Mouse (Mus musculus) olfactory bulb, adult 2 months (tissue): ENCODE measurements around the gene Lama4. TPM values are rescaled to one million over a fixed set of nuclear protein-coding genes. Genes with fewer than 3 reads are reported as not detected.

Source experiments
- H3K27ac ChIP-seq: fragments of 200-500 bp; 2 replicates; pipeline ENCODE4 v1.5.1; 2012; ENCODE audit warnings: low read depth, low read length; ENCODE audit not compliant: insufficient read depth
- H3K4me1 ChIP-seq: fragments of 200-500 bp; 2 replicates; pipeline ENCODE4 v1.6.1; 2012; ENCODE audit warnings: low read length; ENCODE audit not compliant: control insufficient read depth, insufficient read depth
- H3K4me3 ChIP-seq: fragments of 200-500 bp; 2 replicates; pipeline ENCODE4 v1.5.1; 2012; ENCODE audit warnings: mild to moderate bottlenecking, low read depth, low read length, moderate library complexity; ENCODE audit not compliant: insufficient read depth
- CTCF ChIP-seq: fragments of 200-500 bp; IDR thresholded peaks from 2 replicates; pipeline ENCODE4 v1.5.1; 2012; ENCODE audit warnings: low read depth, mild to moderate bottlenecking, low read length, moderate library complexity; ENCODE audit not compliant: insufficient read depth
- POLR2A ChIP-seq: fragments of 200-500 bp; IDR thresholded peaks from 2 replicates; pipeline ENCODE4 v1.6.1; 2012; ENCODE audit warnings: mild to moderate bottlenecking, low read depth, low read length, moderate library complexity; ENCODE audit not compliant: insufficient read depth
- WGBS: fragments of 180-500 bp; shearing (Covaris S2); methylation state at CpG from one replicate; pipeline ENCODE4 v1.1.7; 2018; 5-methylcytosine and 5-hydroxymethylcytosine counted together
- polyA plus RNA-seq: library from polyadenylated mRNA; stranded (reverse); fragments of >200 nt; gene quantifications from 2 replicates; pipeline ENCODE4 v1.2.4, GENCODE M21; 2012; ENCODE audit warnings: low replicate concordance; ENCODE audit not compliant: missing spikeins, insufficient read depth, insufficient read length

The Lama4 gene
- not detected in 2 replicates for polyA plus RNA-seq

GRCm38 (mm10) chr10:38965075-38965781 lies at the start of gene Lama4:
Lama4 (plus strand) TSS chr10:38965515.
- 7% methylated on average over 23 of the region's 24 CpGs for WGBS
- Histone ChIP-seq H3K4me1 (peaks cover 9% of the 10 kb centered on the region), H3K27ac (no peak within 1 kb of the TSS), H3K4me3 (peak within 1 kb of the TSS; percentile 42)
- TF ChIP-seq CTCF = no peak
- no peak for TF ChIP-seq POLR2A

GRCm38 (mm10) chr10:38916027-38916617 lies 49.2 kb upstream of the Lama4 start:
- Histone ChIP-seq H3K27ac (no peak overlapping the region), H3K4me1 (no peaks in the 10 kb centered on the region), H3K4me3 (no peak overlapping the region)
- 80% methylated on average over 4 of the region's 4 CpGs for WGBS
- TF ChIP-seq POLR2A (no peak), CTCF (no peak)

- Histone ChIP-seq H3K4me1 (no peaks in the 10 kb centered on the region), H3K27ac (no peak overlapping the region), H3K4me3 (no peak overlapping the region)
- 85% methylated on average over 6 of the region's 6 CpGs for WGBS
- no peak for TF ChIP-seq POLR2A
- no peak for TF ChIP-seq CTCF
Measured at GRCm38 (mm10) chr10:38928940-38929697, 36.2 kb upstream of the Lama4 start.

GRCm38 (mm10) chr10:38944701-38945100 lies 20.6 kb upstream of the Lama4 start:
- Histone ChIP-seq H3K4me3 (no peak overlapping the region), H3K4me1 (no peaks in the 10 kb centered on the region), H3K27ac (no peak overlapping the region)
- WGBS = 79% methylated on average over 2 of the region's 2 CpGs
- TF ChIP-seq POLR2A (no peak), CTCF (no peak)

- no peak overlapping the region for H3K27ac ChIP-seq
- TF ChIP-seq POLR2A = no peak
- 62% methylated on average over 2 of the region's 2 CpGs for WGBS
Measured at GRCm38 (mm10) chr10:38961920-38962319, 3.4 kb upstream of the Lama4 start.

GRCm38 (mm10) chr10:38964719-38965074 lies 618 bp upstream of the Lama4 start:
- H3K4me1 ChIP-seq = peaks cover 9% of the 10 kb centered on the region
- 62% methylated on average over 4 of the region's 4 CpGs for WGBS
- no peak overlapping the region for H3K27ac ChIP-seq
- H3K4me3 ChIP-seq = no peak overlapping the region
- TF ChIP-seq POLR2A (no peak), CTCF (no peak)

More at GRCm38 (mm10) chr10:38961920-38962319, 3.4 kb upstream of the Lama4 start:
- H3K4me3 ChIP-seq = no peak overlapping the region
- peaks cover 9% of the 10 kb centered on the region for H3K4me1 ChIP-seq

- TF ChIP-seq POLR2A = no peak
- no peak for TF ChIP-seq CTCF
- H3K27ac ChIP-seq = no peak overlapping the region
- WGBS = 18% methylated on average over 14 of the region's 14 CpGs
- H3K4me3 ChIP-seq = peak overlapping the region; percentile 42
- H3K4me1 ChIP-seq = peaks cover 9% of the 10 kb centered on the region
Measured at GRCm38 (mm10) chr10:38965857-38966256, 542 bp downstream of the Lama4 start.

- TF ChIP-seq POLR2A (no peak), CTCF (no peak)
- Histone ChIP-seq H3K4me1 (peaks cover 9% of the 10 kb centered on the region), H3K27ac (no peak overlapping the region), H3K4me3 (no peak overlapping the region)
- 81% methylated on average over 2 of the region's 2 CpGs for WGBS
Measured at GRCm38 (mm10) chr10:38966646-38967045, 1.3 kb downstream of the Lama4 start.
